Mouse (Mus musculus): ENCODE measurements around the gene Rrp1.

- TF ChIP-seq CTCF (IDR thresholded peaks at IDR 0.05; ENCODE audit: borderline replicate concordance, extremely low read depth, insufficient read depth, insufficient read length) (peak; percentile 94), POLR2A (IDR thresholded peaks at IDR 0.05; ENCODE audit: borderline replicate concordance, extremely low read depth, insufficient read depth, insufficient read length, poor library complexity, severe bottlenecking) (no peak)
Measured at GRCm38 (mm10) chr10:78438094-78438493, 25.3 kb upstream of the Rrp1 start.

All from brain, embryonic 14.5 days (tissue).